Mouse (Mus musculus): ENCODE data around the gene Atf6. TPM values are rescaled to one million over a fixed set of nuclear protein-coding genes. Genes with fewer than 3 reads are reported as not detected.

Gene Atf6
- polyA plus RNA-seq, 1 experiment from 2014 or later = 6.9 TPM

DNA sequence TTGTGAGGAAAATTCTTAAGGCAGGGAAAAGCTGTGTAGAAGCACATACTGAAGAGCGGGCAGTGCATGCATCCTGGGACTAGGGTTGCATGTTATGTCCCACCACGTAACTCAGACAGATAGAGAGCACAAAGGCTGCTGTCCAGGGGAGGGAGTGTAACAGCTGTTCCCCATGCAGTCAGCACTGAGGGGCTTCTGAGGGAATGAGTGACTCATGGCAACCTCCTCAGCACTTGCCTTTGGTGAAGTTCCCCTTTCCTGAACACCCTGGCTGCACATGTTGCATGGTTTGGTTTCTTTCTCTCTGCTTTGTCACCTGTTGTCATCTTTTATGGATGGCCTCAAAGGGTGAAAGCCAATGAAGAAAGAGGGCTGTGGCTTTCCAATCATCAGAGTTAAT is 165.3 kb downstream of the Atf6 start:
- Histone ChIP-seq H3K4me1 (ENCODE audit: control insufficient read depth, low read depth, low read length) (no peaks in the 10 kb centered on the region), H3K4me2 (ENCODE audit: low read depth, low read length) (no peak overlapping the region), H3K9ac (ENCODE audit: low read depth, low read length) (no peak overlapping the region), H3K27ac (ENCODE audit: low read length) (no peak overlapping the region), H3K9me3 (replicated peaks; ENCODE audit: control insufficient read depth, low read length) (no peaks in the 10 kb centered on the region), H3K4me3 (ENCODE audit: low read depth, low read length) (no peak overlapping the region), H3K36me3 (ENCODE audit: control insufficient read depth, insufficient read depth) (no peaks in the 10 kb centered on the region), H3K27me3 (ENCODE audit: control insufficient read depth, insufficient read depth, low read depth, low read length) (no peaks in the 10 kb centered on the region)
- 55% methylated on average over 2 of the region's 2 CpGs for WGBS (ENCODE audit: insufficient replicate concordance)
- ATAC-seq (ENCODE audit: low read depth) = no peak

DNA sequence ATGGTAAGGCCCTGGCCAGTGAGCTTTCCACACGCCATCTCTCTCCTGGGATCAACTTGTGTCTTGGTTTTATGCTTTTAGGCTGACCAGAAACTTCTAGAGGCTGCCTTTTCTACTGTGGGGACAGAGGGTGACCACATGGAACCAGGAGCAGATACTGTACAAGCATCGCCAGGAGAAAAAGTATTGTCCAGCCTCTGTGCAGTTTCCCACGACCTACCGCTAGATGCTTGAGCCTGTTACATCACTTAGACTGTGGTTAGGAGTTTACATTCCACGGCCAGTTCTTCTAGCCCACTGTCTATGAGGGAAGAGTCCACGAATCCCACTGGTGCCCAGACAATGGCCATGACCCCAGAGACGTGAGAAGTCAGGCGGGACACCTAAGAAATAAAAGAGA is 166.0 kb downstream of the Atf6 start:
- WGBS (ENCODE audit: insufficient replicate concordance) = 55% methylated on average over 8 of the region's 8 CpGs
- Histone ChIP-seq H3K27ac (ENCODE audit: low read length) (no peak overlapping the region), H3K4me2 (ENCODE audit: low read depth, low read length) (no peak overlapping the region), H3K9ac (ENCODE audit: low read depth, low read length) (no peak overlapping the region), H3K27me3 (ENCODE audit: control insufficient read depth, insufficient read depth, low read depth, low read length) (no peaks in the 10 kb centered on the region), H3K9me3 (replicated peaks; ENCODE audit: control insufficient read depth, low read length) (no peaks in the 10 kb centered on the region), H3K4me3 (ENCODE audit: low read depth, low read length) (no peak overlapping the region), H3K36me3 (ENCODE audit: control insufficient read depth, insufficient read depth) (no peaks in the 10 kb centered on the region), H3K4me1 (ENCODE audit: control insufficient read depth, low read depth, low read length) (no peaks in the 10 kb centered on the region)
- ATAC-seq (ENCODE audit: low read depth) = no peak

DNA sequence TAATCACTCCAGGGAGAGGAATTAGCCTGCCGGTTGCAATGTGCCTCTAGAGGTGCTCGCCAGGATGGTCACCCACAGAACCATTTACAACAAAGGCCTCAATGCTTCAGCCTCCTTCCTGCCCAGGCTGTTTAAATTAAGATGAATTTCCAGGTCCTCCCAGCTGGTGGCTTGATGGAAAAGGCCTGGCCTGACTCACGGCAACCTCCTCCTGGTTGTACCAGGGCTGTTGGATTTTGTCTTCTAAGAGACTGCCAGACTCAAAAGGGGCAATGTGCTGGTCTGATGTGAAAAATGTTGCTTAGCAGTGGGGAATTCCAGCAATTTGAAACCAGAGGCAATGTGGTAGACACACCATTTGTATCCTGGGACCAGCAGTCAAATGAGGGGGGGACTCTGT is 166.4 kb downstream of the Atf6 start:
- Histone ChIP-seq H3K9me3 (replicated peaks; ENCODE audit: control insufficient read depth, low read length) (no peaks in the 10 kb centered on the region), H3K27ac (ENCODE audit: low read length) (no peak overlapping the region), H3K4me1 (ENCODE audit: control insufficient read depth, low read depth, low read length) (no peaks in the 10 kb centered on the region), H3K4me3 (ENCODE audit: low read depth, low read length) (no peak overlapping the region), H3K4me2 (ENCODE audit: low read depth, low read length) (no peak overlapping the region), H3K27me3 (ENCODE audit: control insufficient read depth, insufficient read depth, low read depth, low read length) (no peaks in the 10 kb centered on the region), H3K36me3 (ENCODE audit: control insufficient read depth, insufficient read depth) (no peaks in the 10 kb centered on the region), H3K9ac (ENCODE audit: low read depth, low read length) (no peak overlapping the region)
- no peak for ATAC-seq (ENCODE audit: low read depth)
- 69% methylated on average over 3 of the region's 3 CpGs for WGBS (ENCODE audit: insufficient replicate concordance)

DNA sequence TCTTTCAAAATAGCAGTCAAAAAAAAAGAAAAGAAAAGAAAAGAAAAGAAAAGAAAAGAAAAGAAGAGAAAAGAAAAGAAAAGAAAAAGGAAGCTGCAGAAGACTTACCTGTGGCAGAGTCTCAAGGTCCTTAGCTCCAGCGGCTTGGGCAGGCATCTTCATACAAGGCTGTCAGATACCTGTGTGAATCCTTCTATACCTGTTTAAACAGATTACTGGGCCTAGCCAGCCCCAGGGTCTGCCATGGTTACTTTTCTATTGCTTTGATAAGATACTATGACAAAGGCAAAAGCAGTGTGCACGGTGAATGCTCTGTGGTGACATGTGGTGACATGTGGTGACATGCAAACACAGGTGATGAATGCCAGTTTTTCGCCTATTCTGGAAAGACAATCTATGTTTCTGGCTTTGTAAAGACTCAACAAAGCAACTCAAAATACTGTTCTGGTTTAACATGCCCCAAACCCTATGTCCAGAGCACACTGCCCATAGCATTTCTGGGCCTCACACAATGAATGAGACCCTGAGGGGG is 167.0 kb downstream of the Atf6 start:
- ATAC-seq (ENCODE audit: low read depth) = no peak
- Histone ChIP-seq H3K27me3 (ENCODE audit: control insufficient read depth, insufficient read depth, low read depth, low read length) (no peaks in the 10 kb centered on the region), H3K4me3 (ENCODE audit: low read depth, low read length) (no peak overlapping the region), H3K36me3 (ENCODE audit: control insufficient read depth, insufficient read depth) (no peaks in the 10 kb centered on the region), H3K9me3 (replicated peaks; ENCODE audit: control insufficient read depth, low read length) (no peaks in the 10 kb centered on the region), H3K4me1 (ENCODE audit: control insufficient read depth, low read depth, low read length) (no peaks in the 10 kb centered on the region), H3K9ac (ENCODE audit: low read depth, low read length) (no peak overlapping the region), H3K27ac (ENCODE audit: low read length) (no peak overlapping the region), H3K4me2 (ENCODE audit: low read depth, low read length) (no peak overlapping the region)
- WGBS (ENCODE audit: insufficient replicate concordance) = 61% methylated on average over 3 of the region's 3 CpGs

DNA sequence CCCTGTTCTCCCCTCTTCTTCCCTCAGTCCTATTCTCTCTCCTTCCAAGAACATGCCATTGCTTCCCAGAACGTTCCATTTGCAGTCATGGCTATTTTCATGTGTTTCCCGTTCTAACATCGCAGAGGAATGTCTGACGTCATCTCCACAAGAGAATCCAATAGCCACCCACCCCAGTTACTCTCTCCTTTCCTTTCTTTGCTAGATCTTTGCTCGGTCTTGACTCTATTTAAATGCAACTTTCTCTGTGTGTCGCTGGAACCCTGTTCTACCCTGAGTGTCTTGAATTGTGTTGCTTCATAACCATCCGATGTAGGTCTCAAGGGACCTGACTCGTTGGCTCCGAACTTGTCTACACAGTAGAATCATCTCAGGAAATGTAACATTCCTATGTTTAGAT is 168.0 kb downstream of the Atf6 start:
- Histone ChIP-seq H3K4me3 (ENCODE audit: low read depth, low read length) (no peak overlapping the region), H3K9me3 (replicated peaks; ENCODE audit: control insufficient read depth, low read length) (no peaks in the 10 kb centered on the region), H3K27ac (ENCODE audit: low read length) (no peak overlapping the region), H3K9ac (ENCODE audit: low read depth, low read length) (no peak overlapping the region), H3K4me1 (ENCODE audit: control insufficient read depth, low read depth, low read length) (no peaks in the 10 kb centered on the region), H3K36me3 (ENCODE audit: control insufficient read depth, insufficient read depth) (no peaks in the 10 kb centered on the region), H3K4me2 (ENCODE audit: low read depth, low read length) (no peak overlapping the region), H3K27me3 (ENCODE audit: control insufficient read depth, insufficient read depth, low read depth, low read length) (no peaks in the 10 kb centered on the region)
- WGBS (ENCODE audit: insufficient replicate concordance) = 67% methylated on average over 9 of the region's 9 CpGs
- ATAC-seq (ENCODE audit: low read depth) = no peak

DNA sequence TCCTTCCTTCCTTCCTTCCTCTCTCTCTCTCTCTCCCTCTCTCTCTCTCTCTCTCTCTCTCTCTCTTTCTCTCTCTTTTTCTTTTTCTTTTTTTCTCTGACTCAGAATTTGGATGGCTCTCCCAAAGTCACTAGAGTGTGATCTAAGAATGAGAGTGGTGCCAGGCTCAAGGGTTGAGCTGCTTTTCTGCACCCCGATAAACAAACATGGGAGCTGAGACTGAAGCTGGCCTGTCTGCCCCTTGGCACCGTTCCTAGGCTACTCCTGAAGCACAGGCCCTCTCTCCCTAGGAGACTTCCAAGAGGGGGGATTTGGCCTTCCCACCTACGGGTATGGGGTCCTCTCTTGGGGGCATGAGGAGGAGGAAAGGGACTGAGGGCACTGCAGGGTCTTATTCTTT is 168.8 kb downstream of the Atf6 start:
- Histone ChIP-seq H3K9ac (ENCODE audit: low read depth, low read length) (no peak overlapping the region), H3K4me3 (ENCODE audit: low read depth, low read length) (no peak overlapping the region), H3K4me2 (ENCODE audit: low read depth, low read length) (no peak overlapping the region), H3K9me3 (replicated peaks; ENCODE audit: control insufficient read depth, low read length) (no peaks in the 10 kb centered on the region), H3K27me3 (ENCODE audit: control insufficient read depth, insufficient read depth, low read depth, low read length) (no peaks in the 10 kb centered on the region), H3K27ac (ENCODE audit: low read length) (no peak overlapping the region), H3K4me1 (ENCODE audit: control insufficient read depth, low read depth, low read length) (no peaks in the 10 kb centered on the region), H3K36me3 (ENCODE audit: control insufficient read depth, insufficient read depth) (no peaks in the 10 kb centered on the region)
- WGBS (ENCODE audit: insufficient replicate concordance) = 63% methylated on average over 3 of the region's 3 CpGs
- ATAC-seq (ENCODE audit: low read depth) = no peak

DNA sequence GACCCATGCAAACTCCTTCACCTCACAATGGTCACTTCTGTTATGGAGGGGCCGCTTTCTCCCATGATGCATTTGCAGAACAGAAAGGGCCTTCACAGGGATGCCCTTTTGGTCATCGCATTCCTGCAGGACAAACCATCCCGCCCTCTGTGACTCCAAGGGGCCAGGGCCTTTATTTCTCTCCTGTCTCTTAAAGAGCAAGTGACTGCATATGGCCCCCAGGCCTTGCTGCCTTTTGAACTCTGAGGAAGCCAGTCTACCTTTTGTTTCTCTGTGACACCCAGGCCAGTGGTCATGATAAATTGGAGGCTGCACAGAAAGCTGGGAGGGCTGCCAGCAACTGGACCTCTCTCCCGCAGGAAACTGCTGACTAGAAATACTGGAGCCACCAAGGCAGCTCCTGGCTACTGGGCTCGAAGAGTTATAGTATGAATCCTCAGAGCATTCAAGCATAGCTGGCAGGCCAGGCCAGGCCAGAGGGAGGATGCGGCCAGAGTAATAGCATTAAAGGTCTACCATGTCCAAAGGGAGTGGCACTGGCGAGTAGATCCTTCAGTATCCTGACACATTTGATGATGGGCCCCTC is 169.7 kb downstream of the Atf6 start:
- Histone ChIP-seq H3K27me3 (ENCODE audit: control insufficient read depth, insufficient read depth, low read depth, low read length) (no peaks in the 10 kb centered on the region), H3K36me3 (ENCODE audit: control insufficient read depth, insufficient read depth) (no peaks in the 10 kb centered on the region), H3K4me2 (ENCODE audit: low read depth, low read length) (no peak overlapping the region), H3K9ac (ENCODE audit: low read depth, low read length) (no peak overlapping the region), H3K27ac (ENCODE audit: low read length) (no peak overlapping the region), H3K9me3 (replicated peaks; ENCODE audit: control insufficient read depth, low read length) (no peaks in the 10 kb centered on the region), H3K4me3 (ENCODE audit: low read depth, low read length) (no peak overlapping the region), H3K4me1 (ENCODE audit: control insufficient read depth, low read depth, low read length) (no peaks in the 10 kb centered on the region)
- ATAC-seq (ENCODE audit: low read depth) = no peak
- WGBS (ENCODE audit: insufficient replicate concordance) = 65% methylated on average over 7 of the region's 7 CpGs

DNA sequence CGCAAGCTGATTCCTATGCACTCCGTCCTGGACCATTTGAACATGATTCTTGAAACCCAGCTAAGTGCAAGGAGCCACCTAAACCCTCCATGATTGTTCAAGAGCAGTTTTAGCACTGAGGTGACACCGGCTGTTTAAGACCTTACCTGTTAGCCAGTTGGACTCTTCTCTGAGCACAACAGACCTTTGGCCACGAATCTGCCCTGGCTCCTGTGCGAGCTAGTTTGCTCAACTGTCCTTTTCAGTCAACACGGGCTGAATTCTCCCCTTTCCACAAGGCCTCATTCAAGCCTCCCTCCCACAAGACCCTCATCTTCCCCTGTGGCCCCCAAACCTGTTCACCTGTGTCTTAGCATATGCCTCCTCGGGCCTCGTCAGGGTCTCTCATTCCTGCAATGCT is 170.6 kb downstream of the Atf6 start:
- WGBS (ENCODE audit: insufficient replicate concordance) = 72% methylated on average over 8 of the region's 8 CpGs

DNA sequence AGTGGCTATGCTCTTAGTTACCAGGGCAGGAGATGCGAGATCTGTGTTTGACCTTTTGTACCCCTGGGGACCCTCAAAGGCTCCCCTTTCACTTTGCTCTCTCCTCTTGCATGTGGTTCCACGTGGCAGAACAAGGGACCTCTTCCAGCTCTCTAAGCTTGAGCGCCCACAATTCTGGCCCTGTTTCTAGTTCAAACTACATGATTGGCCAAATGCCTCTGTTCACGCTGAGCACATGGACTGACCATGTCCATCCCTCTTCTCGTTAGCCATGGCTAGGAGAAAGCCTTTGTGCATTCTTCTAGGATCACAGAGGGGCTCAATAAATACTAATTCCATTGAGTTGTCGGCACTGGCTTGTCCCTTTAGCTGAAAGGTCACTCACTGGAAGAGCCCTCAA is 172.2 kb downstream of the Atf6 start:
- Histone ChIP-seq H3K9ac (ENCODE audit: low read depth, low read length) (no peak overlapping the region), H3K4me3 (ENCODE audit: low read depth, low read length) (no peak overlapping the region), H3K27me3 (ENCODE audit: control insufficient read depth, insufficient read depth, low read depth, low read length) (no peaks in the 10 kb centered on the region), H3K9me3 (replicated peaks; ENCODE audit: control insufficient read depth, low read length) (no peaks in the 10 kb centered on the region), H3K27ac (ENCODE audit: low read length) (no peak overlapping the region), H3K4me1 (ENCODE audit: control insufficient read depth, low read depth, low read length) (no peaks in the 10 kb centered on the region), H3K4me2 (ENCODE audit: low read depth, low read length) (no peak overlapping the region), H3K36me3 (ENCODE audit: control insufficient read depth, insufficient read depth) (no peaks in the 10 kb centered on the region)
- WGBS (ENCODE audit: insufficient replicate concordance) = 62% methylated on average over 6 of the region's 6 CpGs
- no peak for ATAC-seq (ENCODE audit: low read depth)

More for the DNA sequence above, 170.6 kb downstream of the Atf6 start:
- H3K9me3 ChIP-seq (replicated peaks; ENCODE audit: control insufficient read depth, low read length) = no peaks in the 10 kb centered on the region
- H3K4me3 ChIP-seq (ENCODE audit: low read depth, low read length) = no peak overlapping the region
- no peak overlapping the region for H3K4me2 ChIP-seq (ENCODE audit: low read depth, low read length)
- no peaks in the 10 kb centered on the region for H3K4me1 ChIP-seq (ENCODE audit: control insufficient read depth, low read depth, low read length)
- ATAC-seq (ENCODE audit: low read depth) = no peak
- no peak overlapping the region for H3K27ac ChIP-seq (ENCODE audit: low read length)
- no peak overlapping the region for H3K9ac ChIP-seq (ENCODE audit: low read depth, low read length)
- H3K27me3 ChIP-seq (ENCODE audit: control insufficient read depth, insufficient read depth, low read depth, low read length) = no peaks in the 10 kb centered on the region
- H3K36me3 ChIP-seq (ENCODE audit: control insufficient read depth, insufficient read depth) = no peaks in the 10 kb centered on the region

Data from liver, embryonic 16.5 days (tissue).